Mouse (Mus musculus) cerebellum, adult 2 months (tissue): ENCODE data around the gene Ccdc152. TPM values are rescaled to one million over a fixed set of nuclear protein-coding genes. Genes with fewer than 3 reads are reported as not detected.
A peak's percentile ranks its signal among the peaks of the same experiment; 100 is the strongest.

Source experiments
- DNase-seq, 2 experiments: peaks; one replicate each; pipeline ENCODE4 v3.0.0; 2021
- H3K27ac ChIP-seq: fragments of 200-500 bp; 2 replicates; pipeline ENCODE4 v1.5.1; 2012; ENCODE audit warnings: low read length, control low read depth, inconsistent platforms; ENCODE audit not compliant: insufficient read depth
- H3K27me3 ChIP-seq: fragments of 200-500 bp; 2 replicates; pipeline ENCODE4 v1.6.1; 2012; ENCODE audit warnings: inconsistent platforms, mild to moderate bottlenecking, low read length, moderate library complexity; ENCODE audit not compliant: control insufficient read depth, insufficient read depth
- H3K4me1 ChIP-seq: fragments of 200-500 bp; 2 replicates; pipeline ENCODE4 v1.6.1; 2011; ENCODE audit warnings: low read length; ENCODE audit not compliant: control insufficient read depth, insufficient read depth
- H3K4me3 ChIP-seq: fragments of 200-500 bp; replicated peaks from 2 replicates; pipeline ENCODE3; 2011; ENCODE audit warnings: mild to moderate bottlenecking, low read depth, low read length, control low read depth; ENCODE audit not compliant: insufficient read depth
- CTCF ChIP-seq: fragments of 200-500 bp; IDR thresholded peaks from 2 replicates; pipeline ENCODE4 v1.5.1; 2011; ENCODE audit warnings: low read depth, mild to moderate bottlenecking, control low read depth, low read length, moderate library complexity, borderline replicate concordance; ENCODE audit not compliant: insufficient read depth
- POLR2A ChIP-seq: fragments of 200-500 bp; IDR thresholded peaks from 2 replicates; pipeline ENCODE4 v1.6.1; 2011; ENCODE audit warnings: low read length, control low read depth, borderline replicate concordance; ENCODE audit not compliant: insufficient read depth
- WGBS: fragments of 180-500 bp; shearing (Covaris S2); methylation state at CpG from one replicate; pipeline ENCODE4 v1.1.7; 2018; 5-methylcytosine and 5-hydroxymethylcytosine counted together
- polyA plus RNA-seq: library from polyadenylated mRNA; depleted of rRNA; stranded (reverse); fragments of >200 nt; gene quantifications from 2 replicates; pipeline ENCODE4 v1.2.3, GENCODE M21; 2012

Ccdc152 gene
- polyA plus RNA-seq, 1 experiment, result 1.3 TPM

GRCm38 (mm10) chr15:3270646-3271077, 32.7 kb downstream of the Ccdc152 start:
- H3K27me3 ChIP-seq, result no peaks in the 10 kb centered on the region
- 5% methylated on average over 12 of the region's 12 CpGs for WGBS
- H3K4me3 ChIP-seq, result peak overlapping the region; percentile 32
- TF ChIP-seq CTCF (no peak), POLR2A (peak; percentile 52; the same call in 1 of the 2 replicates)
- no peaks in the 10 kb centered on the region for H3K4me1 ChIP-seq
- peak; percentile 25 to 29 for DNase-seq
- peak overlapping the region; percentile 76; the same call in 1 of the 2 replicates for H3K27ac ChIP-seq

GRCm38 (mm10) chr15:3269996-3270645, 33.2 kb downstream of the Ccdc152 start:
- Histone ChIP-seq H3K4me1 (no peaks in the 10 kb centered on the region), H3K27ac (no peak overlapping the region), H3K27me3 (no peaks in the 10 kb centered on the region), H3K4me3 (no peak overlapping the region)
- DNase-seq, result no peak
- TF ChIP-seq POLR2A (no peak), CTCF (no peak)
- 17% methylated on average over 6 of the region's 6 CpGs for WGBS

DNA sequence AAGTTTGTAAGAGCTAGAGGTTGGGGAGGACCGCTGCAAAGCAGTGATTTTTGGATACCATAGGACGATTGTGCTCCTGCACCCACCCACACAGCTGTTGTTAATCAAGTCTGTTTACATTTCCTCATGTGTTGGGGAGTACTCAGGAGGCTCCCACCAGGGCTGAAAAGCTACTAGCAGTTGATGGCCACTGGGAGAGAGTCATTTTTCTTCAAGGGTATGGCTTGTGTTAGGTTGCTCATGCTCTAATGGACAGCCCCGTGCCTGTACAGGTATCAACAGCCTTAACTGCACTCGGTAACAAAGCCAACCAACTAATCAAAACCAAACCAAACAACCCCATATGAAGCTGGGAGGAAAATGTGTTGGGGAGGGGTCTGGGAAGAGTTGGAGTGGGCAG, 33.8 kb downstream of the Ccdc152 start:
- no peak for TF ChIP-seq CTCF
- TF ChIP-seq POLR2A, result no peak
- no peak overlapping the region for H3K4me3 ChIP-seq
- H3K27ac ChIP-seq, result no peak overlapping the region
- H3K27me3 ChIP-seq, result no peaks in the 10 kb centered on the region
- DNase-seq, result no peak
- 89% methylated on average over 4 of the region's 4 CpGs for WGBS
- no peaks in the 10 kb centered on the region for H3K4me1 ChIP-seq

- H3K4me1 ChIP-seq, result no peaks in the 10 kb centered on the region
- no peak for DNase-seq
- H3K4me3 ChIP-seq, result no peak within 1 kb of the TSS
- no peak within 1 kb of the TSS for H3K27ac ChIP-seq
- 85% methylated on average over 6 of the region's 6 CpGs for WGBS
- TF ChIP-seq CTCF, result no peak
- TF ChIP-seq POLR2A, result no peak
- no peaks in the 10 kb centered on the region for H3K27me3 ChIP-seq
These were observed 35.1 kb downstream of the Ccdc152 start, which contains the start of gene Selenop for GRCm38 (mm10) chr15:3268247-3268646. Gene Selenop, plus strand, starts transcription at chr15:3268547.

DNA sequence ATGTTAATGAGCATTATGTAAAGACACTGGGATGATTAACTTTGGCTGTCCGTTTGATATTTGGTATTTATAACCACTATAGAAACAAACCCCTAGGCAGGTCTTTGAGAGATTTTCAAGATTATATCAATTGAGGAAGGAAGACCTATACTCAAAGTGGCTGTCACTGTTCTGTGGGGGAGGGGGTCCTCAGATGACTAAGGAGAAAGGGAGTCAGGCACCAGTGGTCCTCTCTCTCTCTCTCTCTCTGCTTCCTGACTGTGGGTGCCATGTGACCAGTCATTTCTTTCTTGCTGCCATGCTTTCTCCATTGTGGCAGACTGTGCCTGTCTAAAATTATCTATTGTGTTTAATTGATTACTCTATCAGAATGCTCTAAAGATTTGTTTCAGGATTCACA, 38.5 kb downstream of the Ccdc152 start:
- no peaks in the 10 kb centered on the region for H3K4me1 ChIP-seq
- TF ChIP-seq CTCF, result no peak
- no peak for TF ChIP-seq POLR2A
- WGBS, result 93% methylated on average over 1 of the region's 1 CpGs
- no peak overlapping the region for H3K27ac ChIP-seq
- no peaks in the 10 kb centered on the region for H3K27me3 ChIP-seq
- no peak overlapping the region for H3K4me3 ChIP-seq
- no peak for DNase-seq

DNA sequence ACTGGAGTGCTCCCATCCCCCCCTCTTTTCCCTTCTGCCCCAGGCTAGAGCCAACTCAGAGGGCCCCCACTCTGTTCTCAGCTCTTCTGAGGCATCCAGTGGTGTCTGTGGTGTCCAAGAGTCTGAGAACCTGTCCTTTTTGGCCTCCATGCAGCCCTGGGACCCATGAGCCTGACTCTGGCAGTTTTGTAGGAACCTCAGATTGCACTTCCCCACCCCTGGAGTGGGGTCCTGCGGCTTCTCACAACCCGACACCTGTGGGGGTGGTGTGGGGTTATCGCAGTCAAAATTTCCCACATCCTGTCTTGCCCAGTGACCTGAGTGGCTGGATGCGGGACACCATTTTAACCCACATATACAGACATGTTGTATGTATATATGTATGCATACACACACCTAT, 39.0 kb downstream of the Ccdc152 start:
- no peaks in the 10 kb centered on the region for H3K27me3 ChIP-seq
- no peak for DNase-seq
- H3K4me3 ChIP-seq, result no peak overlapping the region
- no peak for TF ChIP-seq CTCF
- no peak for TF ChIP-seq POLR2A
- 97% methylated on average over 4 of the region's 4 CpGs for whole genome bisulfite sequencing
- H3K27ac ChIP-seq, result no peak overlapping the region
- no peaks in the 10 kb centered on the region for H3K4me1 ChIP-seq

GRCm38 (mm10) chr15:3262883-3263282, 40.4 kb downstream of the Ccdc152 start:
- no peaks in the 10 kb centered on the region for H3K4me1 ChIP-seq
- H3K27ac ChIP-seq, result no peak overlapping the region
- no peak for TF ChIP-seq CTCF
- no peak for TF ChIP-seq POLR2A
- WGBS, result 57% methylated on average over 3 of the region's 3 CpGs
- no peak overlapping the region for H3K4me3 ChIP-seq
- DNase-seq, result no peak
- no peaks in the 10 kb centered on the region for H3K27me3 ChIP-seq

- H3K27me3 ChIP-seq, result no peaks in the 10 kb centered on the region
- H3K27ac ChIP-seq, result no peak overlapping the region
- WGBS, result 81% methylated on average over 4 of the region's 4 CpGs
- no peak overlapping the region for H3K4me3 ChIP-seq
- DNase-seq, result no peak
- no peak for TF ChIP-seq CTCF
- no peak for TF ChIP-seq POLR2A
- H3K4me1 ChIP-seq, result no peaks in the 10 kb centered on the region
These were observed 43.0 kb downstream of the Ccdc152 start for GRCm38 (mm10) chr15:3260309-3260708.
